Mouse (Mus musculus): ENCODE measurements around the gene Carmil1.

DNA sequence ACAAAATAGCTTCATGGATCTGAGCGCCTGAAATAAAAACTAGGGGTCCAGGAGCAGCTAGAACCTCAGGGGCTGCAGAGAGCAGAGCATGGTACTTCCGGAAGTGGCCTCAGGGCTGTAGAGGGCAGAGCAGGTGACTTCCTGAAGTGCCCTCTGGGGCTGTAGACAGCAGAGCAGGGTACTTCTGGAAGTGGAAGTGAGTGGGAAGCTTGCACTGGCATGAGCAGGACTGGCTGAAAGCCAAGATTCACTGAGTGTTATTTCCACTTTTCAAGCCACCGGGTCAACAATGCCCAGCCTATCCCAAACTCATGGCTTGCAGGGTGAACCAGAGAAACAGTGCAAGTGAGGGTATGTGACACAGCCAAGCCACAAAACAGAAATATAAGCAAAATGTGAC, 243.1 kb downstream of the Carmil1 start:
- no peak for TF ChIP-seq CTCF (IDR thresholded peaks at IDR 0.05; ENCODE audit: low read depth, low read length)
- no peak for TF ChIP-seq POLR2A (IDR thresholded peaks at IDR 0.05; ENCODE audit: insufficient read depth, low read length)
- TF ChIP-seq EP300 (IDR thresholded peaks at IDR 0.05; ENCODE audit: insufficient read depth, low read depth, low read length) = no peak

All from ES-Bruce4 (cell line).